ENCODE assay signal across 8 mouse cellular contexts in genomic region chr2:157366762-157367161, GRCm38 (mm10). TPM values are rescaled to one million over a fixed set of nuclear protein-coding genes. Genes with fewer than 3 reads are reported as not detected.
DNase-seq lines count a peak whose midpoint lies in the region; ATAC-seq and TF ChIP-seq lines count a peak whose summit lies in the region.

No protein-coding gene starts in this region.

- H3K9ac ChIP-seq in forebrain, embryonic 13.5 days: no peak overlapping the region
- H3K9ac ChIP-seq in limb, embryonic 14.5 days (ENCODE audit: low read depth, low read length, severe bottlenecking): peak overlapping the region; percentile 92
- H3K9ac ChIP-seq in neural tube, embryonic 14.5 days (replicated peaks; ENCODE audit: low read depth, low read length): peak overlapping the region; percentile 93; the same call in 1 of the 2 replicates

- no peaks in the 10 kb centered on the region for H3K36me3 ChIP-seq in forebrain, embryonic 13.5 days (ENCODE audit: poor library complexity, severe bottlenecking)
- peaks cover 6% of the 10 kb centered on the region; the same call in 1 of the 2 replicates for H3K36me3 ChIP-seq in limb, embryonic 14.5 days (ENCODE audit: control insufficient read depth, insufficient read depth, low read length)
- no peaks in the 10 kb centered on the region for H3K36me3 ChIP-seq in neural tube, embryonic 14.5 days (ENCODE audit: control insufficient read depth, insufficient read depth, low read length)

- H3K27ac ChIP-seq in forebrain, embryonic 13.5 days: peak overlapping the region; percentile 87; the same call in 1 of the 2 replicates
- H3K27ac ChIP-seq in limb, embryonic 14.5 days (replicated peaks; ENCODE audit: low read depth, low read length): no peak overlapping the region
- H3K27ac ChIP-seq in neural tube, embryonic 14.5 days (ENCODE audit: low read depth, low read length): peak overlapping the region; percentile 88; the same call in 1 of the 2 replicates
- H3K27ac ChIP-seq in cerebellum, adult 2 months (ENCODE audit: insufficient read depth, low read length): no peak overlapping the region

- peak; percentile 29 for DNase-seq in layer of hippocampus, adult 9-11 months
- DNase-seq in layer of hippocampus, adult 8-10 months (ENCODE audit: low spot score in 2 of 2): no peak
- DNase-seq in limb, embryonic 14.5 days (ENCODE audit: low spot score): no peak
- DNase-seq in cerebellum, adult 11 months: no peak
- no peak for DNase-seq in cerebellum, adult 2 months
- no peak for DNase-seq in spleen, postnatal 10 days (ENCODE audit: low spot score in 2 of 2)

- no peaks in the 10 kb centered on the region for H3K9me3 ChIP-seq in forebrain, embryonic 13.5 days (replicated peaks)
- no peaks in the 10 kb centered on the region for H3K9me3 ChIP-seq in limb, embryonic 14.5 days (ENCODE audit: control insufficient read depth, low read length)
- H3K9me3 ChIP-seq in neural tube, embryonic 14.5 days (ENCODE audit: control insufficient read depth, low read length): no peaks in the 10 kb centered on the region

- no peak overlapping the region; the same call in 1 of the 2 replicates for H3K4me3 ChIP-seq in forebrain, embryonic 13.5 days
- H3K4me3 ChIP-seq in limb, embryonic 14.5 days (replicated peaks; ENCODE audit: low read length): peak overlapping the region; percentile 80
- peak overlapping the region; percentile 92 for H3K4me3 ChIP-seq in neural tube, embryonic 14.5 days (ENCODE audit: low read depth, low read length)
- H3K4me3 ChIP-seq in cerebellum, adult 2 months (replicated peaks; ENCODE audit: insufficient read depth, low read depth, low read length): no peak overlapping the region

- no peaks in the 10 kb centered on the region for H3K27me3 ChIP-seq in forebrain, embryonic 13.5 days
- no peaks in the 10 kb centered on the region for H3K27me3 ChIP-seq in limb, embryonic 14.5 days (ENCODE audit: control insufficient read depth, insufficient read depth, low read length)
- no peaks in the 10 kb centered on the region for H3K27me3 ChIP-seq in neural tube, embryonic 14.5 days (ENCODE audit: control insufficient read depth, insufficient read depth, low read length)
- H3K27me3 ChIP-seq in cerebellum, adult 2 months (ENCODE audit: control insufficient read depth, insufficient read depth, low read length): no peaks in the 10 kb centered on the region

- peaks cover 23% of the 10 kb centered on the region for H3K4me1 ChIP-seq in forebrain, embryonic 13.5 days
- peaks cover 10% of the 10 kb centered on the region for H3K4me1 ChIP-seq in limb, embryonic 14.5 days (ENCODE audit: control insufficient read depth, insufficient read depth, low read length)
- H3K4me1 ChIP-seq in neural tube, embryonic 14.5 days (ENCODE audit: control insufficient read depth, insufficient read depth, low read length): peaks cover 21% of the 10 kb centered on the region; the same call in 1 of the 2 replicates
- no peaks in the 10 kb centered on the region; the same call in 1 of the 2 replicates for H3K4me1 ChIP-seq in cerebellum, adult 2 months (ENCODE audit: control insufficient read depth, insufficient read depth, low read length)

- 88% methylated on average over 9 of the region's 9 CpGs for WGBS in forebrain, embryonic 13.5 days
- 90% methylated on average over 9 of the region's 9 CpGs for WGBS in limb, embryonic 14.5 days
- WGBS in neural tube, embryonic 14.5 days: 91% methylated on average over 9 of the region's 9 CpGs
- WGBS in cerebellum, adult 2 months: 91% methylated on average over 9 of the region's 9 CpGs

- ATAC-seq in forebrain, embryonic 13.5 days: no peak
- no peak for ATAC-seq in limb, embryonic 14.5 days (ENCODE audit: low FRiP score, low read depth)
- ATAC-seq in neural tube, embryonic 14.5 days (ENCODE audit: low read depth): no peak

- TF ChIP-seq CTCF in cerebellum, adult 2 months (IDR thresholded peaks at IDR 0.05; ENCODE audit: borderline replicate concordance, insufficient read depth, low read depth, low read length): no peak

- no peak for TF ChIP-seq POLR2A in limb, embryonic 14.5 days (IDR thresholded peaks at IDR 0.05; ENCODE audit: borderline replicate concordance, extremely low read depth, insufficient read depth, insufficient read length)
- no peak for TF ChIP-seq POLR2A in cerebellum, adult 2 months (IDR thresholded peaks at IDR 0.05; ENCODE audit: borderline replicate concordance, insufficient read depth, low read length)

- H3K4me2 ChIP-seq in forebrain, embryonic 13.5 days: peak overlapping the region; percentile 89
- peak overlapping the region; percentile 83 for H3K4me2 ChIP-seq in limb, embryonic 14.5 days (replicated peaks; ENCODE audit: low read depth, low read length, severe bottlenecking)
- H3K4me2 ChIP-seq in neural tube, embryonic 14.5 days (ENCODE audit: low read depth, low read length): peak overlapping the region; percentile 92

RNA-seq across cellular contexts. Expression of gene Manbal, which starts 0.6 kb away (rescaled TPM):
- total RNA-seq in layer of hippocampus, adult 8-10 months (2022): 10 to 100 TPM; 53.4 to 60.4 (median 58.8) TPM
- polyA plus RNA-seq in forebrain, embryonic 13.5 days (2015; fragmentation: Nextera tagmentation; extraction: Ambion mirVana): 89.9 and 95.2 TPM in 2 replicates
- polyA plus RNA-seq in limb, embryonic 14.5 days (2012; rRNA removed): 80.4 and 82.3 TPM in 2 replicates
- polyA plus RNA-seq in limb, embryonic 14.5 days (2014; fragmentation: Nextera tagmentation; extraction: Ambion mirVana): 47.1 and 52.8 TPM in 2 replicates
- 51.5 and 58.5 TPM in 2 replicates for polyA plus RNA-seq in neural tube, embryonic 14.5 days (2014; fragmentation: Nextera tagmentation; extraction: Ambion mirVana)
- 96.2 and 101 TPM in 2 replicates for polyA plus RNA-seq in cerebellum, adult 2 months (2012; rRNA removed)

RNA-seq across cellular contexts. Expression of gene Ghrh, which starts 19.5 kb away (rescaled TPM):
- not detected for total RNA-seq in layer of hippocampus, adult 8-10 months (2022)
- 2.5 TPM in 2 replicates for polyA plus RNA-seq in forebrain, embryonic 13.5 days (2015; fragmentation: Nextera tagmentation; extraction: Ambion mirVana)
- polyA plus RNA-seq in limb, embryonic 14.5 days (2012; rRNA removed): 0.54 and 0.65 TPM in 2 replicates
- 0.56 TPM in 1 of 2 replicates, not detected in the other for polyA plus RNA-seq in limb, embryonic 14.5 days (2014; fragmentation: Nextera tagmentation; extraction: Ambion mirVana)
- not detected in 2 replicates for polyA plus RNA-seq in neural tube, embryonic 14.5 days (2014; fragmentation: Nextera tagmentation; extraction: Ambion mirVana)
- 0.28 TPM in 1 of 2 replicates, not detected in the other for polyA plus RNA-seq in cerebellum, adult 2 months (2012; rRNA removed)

RNA-seq across cellular contexts. Expression of gene Src, which starts 51.5 kb away (rescaled TPM):
- total RNA-seq in layer of hippocampus, adult 8-10 months (2022): 100 to 1,000 TPM; 124 to 150 (median 133) TPM
- polyA plus RNA-seq in forebrain, embryonic 13.5 days (2015; fragmentation: Nextera tagmentation; extraction: Ambion mirVana): 28.9 and 35.1 TPM in 2 replicates
- polyA plus RNA-seq in limb, embryonic 14.5 days (2012; rRNA removed): 43.6 and 56.3 TPM in 2 replicates
- 15.9 and 17.2 TPM in 2 replicates for polyA plus RNA-seq in limb, embryonic 14.5 days (2014; fragmentation: Nextera tagmentation; extraction: Ambion mirVana)
- polyA plus RNA-seq in neural tube, embryonic 14.5 days (2014; fragmentation: Nextera tagmentation; extraction: Ambion mirVana): 19.3 and 23.9 TPM in 2 replicates
- polyA plus RNA-seq in cerebellum, adult 2 months (2012; rRNA removed): 47.0 and 48.3 TPM in 2 replicates

Comparison
In these comparisons a context has a peak if more than half of its experiments do, and no peak if none do; other contexts are left out.
1. H3K27ac ChIP-seq: peak in forebrain, embryonic 13.5 days (single experiment) and neural tube, embryonic 14.5 days (single experiment); none in limb, embryonic 14.5 days (single experiment) and cerebellum, adult 2 months (single experiment).
2. H3K4me3 ChIP-seq: peak in limb, embryonic 14.5 days (single experiment) and neural tube, embryonic 14.5 days (single experiment); none in forebrain, embryonic 13.5 days (single experiment) and cerebellum, adult 2 months (single experiment).
3. Peak in every context shown above with its lines, with median percentiles within 50 percentile points of each other: H3K4me2 ChIP-seq.